Mouse (Mus musculus) MEL (cell line): ENCODE data around the gene Sh2b3. TPM values are rescaled to one million over a fixed set of nuclear protein-coding genes. Genes with fewer than 3 reads are reported as not detected.

Experiments
- DNase-seq: peaks from one replicate; pipeline ENCODE4 v3.0.0; 2011; ENCODE audit warnings: low read depth, low spot score
- H3K27ac ChIP-seq: 2 replicates; pipeline ENCODE4 v1.5.1; 2012; ENCODE audit warnings: low read depth, mild to moderate bottlenecking, control low read depth, low read length, moderate library complexity; ENCODE audit not compliant: control insufficient read depth
- H3K27me3 ChIP-seq, 2 experiments: fragments of 150-350 bp in 1 of 2; sonication (generic) in 1 of 2; 2 replicates each; pipeline ENCODE4 v1.6.1; 2012; ENCODE audit warnings: low read length in 2 of 2, mild to moderate bottlenecking in 2 of 2, improper control_type of control experiment in 1 of 2, moderate library complexity in 1 of 2; ENCODE audit not compliant: insufficient read depth in 2 of 2, control insufficient read depth in 1 of 2
- H3K36me3 ChIP-seq, 2 experiments: 2 replicates each; pipeline ENCODE4 v1.6.1; 2012 to 2014; ENCODE audit warnings: low read length in 2 of 2, improper control_type of control experiment in 1 of 2, inconsistent platforms in 1 of 2, mild to moderate bottlenecking in 1 of 2; ENCODE audit not compliant: insufficient read depth in 2 of 2, control insufficient read depth in 1 of 2
- H3K4me1 ChIP-seq, 2 experiments: fragments of 150-350 bp in 1 of 2; sonication (generic) in 1 of 2; 2 replicates each; pipeline ENCODE4 v1.6.1; 2012; ENCODE audit warnings: low read length in 2 of 2, improper control_type of control experiment in 1 of 2, mild to moderate bottlenecking in 1 of 2; ENCODE audit not compliant: insufficient read depth in 2 of 2, control insufficient read depth in 1 of 2
- H3K4me3 ChIP-seq, 2 experiments: fragments of 150-350 bp in 1 of 2; sonication (generic) in 1 of 2; 2 replicates each; pipeline ENCODE4 v1.5.1; 2012; ENCODE audit warnings: low read depth in 2 of 2, low read length in 2 of 2, mild to moderate bottlenecking in 2 of 2, moderate library complexity in 2 of 2, control low read depth in 1 of 2, improper control_type of control experiment in 1 of 2; ENCODE audit not compliant: control insufficient read depth in 1 of 2, insufficient read depth in 1 of 2
- H3K79me2 ChIP-seq: 2 replicates; pipeline ENCODE4 v1.6.1; 2012; ENCODE audit warnings: mild to moderate bottlenecking, low read length, moderate library complexity; ENCODE audit not compliant: control insufficient read depth, poor library complexity, insufficient read depth
- H3K9ac ChIP-seq: 2 replicates; pipeline ENCODE4 v1.6.1; 2012; ENCODE audit warnings: low read depth, mild to moderate bottlenecking, control low read depth, low read length, moderate library complexity; ENCODE audit not compliant: control insufficient read depth, poor library complexity, severe bottlenecking
- H3K9me3 ChIP-seq: fragments of 150-350 bp; sonication (generic); replicated peaks from 2 replicates; pipeline ENCODE4 v1.6.1; 2012; ENCODE audit warnings: mild to moderate bottlenecking, low read length, improper control_type of control experiment, moderate library complexity; ENCODE audit not compliant: insufficient read depth
- CHD2 ChIP-seq: IDR thresholded peaks from 2 replicates; pipeline ENCODE4 v1.6.1; 2011; ENCODE audit warnings: low read length, improper control_type of control experiment
- E2F4 ChIP-seq: IDR thresholded peaks from 2 replicates; pipeline ENCODE4 v1.6.1; 2011; ENCODE audit warnings: low read depth, low read length, improper control_type of control experiment, borderline replicate concordance
- ELF1 ChIP-seq: IDR thresholded peaks from 2 replicates; pipeline ENCODE4 v1.6.1; 2014; ENCODE audit warnings: low read depth, mild to moderate bottlenecking, inconsistent platforms, low read length, improper control_type of control experiment, moderate library complexity
- ETS1 ChIP-seq: IDR thresholded peaks from 2 replicates; pipeline ENCODE4 v1.6.1; 2012; ENCODE audit warnings: low read depth, mild to moderate bottlenecking, inconsistent platforms, low read length, improper control_type of control experiment, moderate library complexity
- GABPA ChIP-seq: IDR thresholded peaks from 2 replicates; pipeline ENCODE4 v1.6.1; 2012; ENCODE audit warnings: low read depth, mild to moderate bottlenecking, inconsistent platforms, low read length, improper control_type of control experiment, moderate library complexity
- GATA1 ChIP-seq: IDR thresholded peaks from 2 replicates; pipeline ENCODE4 v1.6.1; 2011; ENCODE audit warnings: low read depth, low read length, improper control_type of control experiment
- HCFC1 ChIP-seq: IDR thresholded peaks from 2 replicates; pipeline ENCODE4 v1.6.1; 2012; ENCODE audit warnings: low read depth, mild to moderate bottlenecking, inconsistent platforms, low read length, improper control_type of control experiment, moderate library complexity
- MAFK ChIP-seq: IDR thresholded peaks from 2 replicates; pipeline ENCODE4 v1.6.1; 2011; ENCODE audit warnings: low read depth, mild to moderate bottlenecking, low read length, improper control_type of control experiment, borderline replicate concordance
- MAZ ChIP-seq: IDR thresholded peaks from 2 replicates; pipeline ENCODE4 v1.6.1; 2012; ENCODE audit warnings: low read depth, mild to moderate bottlenecking, inconsistent platforms, low read length, improper control_type of control experiment
- MEF2A ChIP-seq: IDR thresholded peaks from 2 replicates; pipeline ENCODE4 v1.6.1; 2014; ENCODE audit warnings: low read depth, mild to moderate bottlenecking, inconsistent platforms, low read length, improper control_type of control experiment; ENCODE audit not compliant: poor library complexity, insufficient replicate concordance, severe bottlenecking; ENCODE audit errors: extremely low read depth
- MXI1 ChIP-seq: IDR thresholded peaks from 2 replicates; pipeline ENCODE4 v1.6.1; 2011; ENCODE audit warnings: mild to moderate bottlenecking, low read depth, low read length, improper control_type of control experiment
- MYB ChIP-seq: IDR thresholded peaks from 2 replicates; pipeline ENCODE4 v1.6.1; 2011; ENCODE audit warnings: mild to moderate bottlenecking, low read depth, low read length, improper control_type of control experiment
- POLR2AphosphoS5 ChIP-seq: IDR thresholded peaks from 2 replicates; pipeline ENCODE4 v1.6.1; 2012; ENCODE audit warnings: low read depth, borderline replicate concordance, mild to moderate bottlenecking, inconsistent platforms, low read length, moderate library complexity, mixed read lengths
- RAD21 ChIP-seq: IDR thresholded peaks from 2 replicates; pipeline ENCODE4 v1.6.1; 2011; ENCODE audit warnings: mild to moderate bottlenecking, low read depth, low read length, improper control_type of control experiment
- SIN3A ChIP-seq: IDR thresholded peaks from 2 replicates; pipeline ENCODE4 v1.6.1; 2012; ENCODE audit warnings: low read length, improper control_type of control experiment, inconsistent platforms
- SMC3 ChIP-seq: IDR thresholded peaks from 2 replicates; pipeline ENCODE4 v1.6.1; 2011; ENCODE audit warnings: low read depth, low read length, improper control_type of control experiment
- TAL1 ChIP-seq: IDR thresholded peaks from 2 replicates; pipeline ENCODE4 v1.6.1; 2012; ENCODE audit warnings: mild to moderate bottlenecking, inconsistent platforms, low read length, moderate library complexity, mixed read lengths
- TCF12 ChIP-seq: IDR thresholded peaks from 2 replicates; pipeline ENCODE4 v1.6.1; 2014; ENCODE audit warnings: low read depth, mild to moderate bottlenecking, inconsistent platforms, low read length, improper control_type of control experiment, moderate library complexity
- UBTF ChIP-seq: IDR thresholded peaks from 2 replicates; pipeline ENCODE4 v1.6.1; 2012; ENCODE audit warnings: low read depth, mild to moderate bottlenecking, inconsistent platforms, low read length, improper control_type of control experiment, moderate library complexity, borderline replicate concordance; ENCODE audit not compliant: insufficient read depth
- USF2 ChIP-seq, 2 experiments: IDR thresholded peaks; 2 replicates each; pipeline ENCODE4 v1.6.1; 2011 to 2012; ENCODE audit warnings: improper control_type of control experiment in 2 of 2, low read length in 2 of 2, borderline replicate concordance in 1 of 2, inconsistent platforms in 1 of 2, low read depth in 1 of 2, mild to moderate bottlenecking in 1 of 2; ENCODE audit not compliant: insufficient read depth in 1 of 2
- ZC3H11A ChIP-seq: IDR thresholded peaks from 2 replicates; pipeline ENCODE4 v1.6.1; 2012; ENCODE audit warnings: low read depth, mild to moderate bottlenecking, inconsistent platforms, low read length, improper control_type of control experiment
- ZKSCAN1 ChIP-seq: IDR thresholded peaks from 2 replicates; pipeline ENCODE4 v1.6.1; 2012; ENCODE audit warnings: low read depth, mild to moderate bottlenecking, inconsistent platforms, low read length, improper control_type of control experiment, moderate library complexity
- ZMIZ1 ChIP-seq: IDR thresholded peaks from 2 replicates; pipeline ENCODE4 v1.6.1; 2012; ENCODE audit warnings: low read depth, mild to moderate bottlenecking, inconsistent platforms, low read length, improper control_type of control experiment, moderate library complexity
- ZNF384 ChIP-seq: IDR thresholded peaks from 2 replicates; pipeline ENCODE4 v1.6.1; 2012; ENCODE audit warnings: low read depth, mild to moderate bottlenecking, inconsistent platforms, low read length, improper control_type of control experiment
- polyA plus RNA-seq, 2 experiments: library from polyadenylated mRNA; stranded (reverse) in 1 of 2; unstranded in 1 of 2; fragments of >175 nt in 1 of 2; fragments of >200 nt in 1 of 2; gene quantifications; 2 replicates each; pipeline versions ENCODE4 v1.2.1 to v1.2.4; 2012; ENCODE audit warnings: low replicate concordance in 2 of 2, low read depth in 1 of 2; ENCODE audit not compliant: insufficient read length in 2 of 2, insufficient read depth in 1 of 2, missing spikeins in 1 of 2
- total RNA-seq: library from RNA; depleted of rRNA; stranded (reverse); fragments of 300-350 nt; gene quantifications from 2 replicates; pipeline ENCODE4 v1.2.3, GENCODE M21; 2012

Gene Sh2b3
- total and polyA plus RNA-seq, 3 experiments: 14.0 to 43.2 TPM; not detected in 1

GRCm38 (mm10) chr5:121771611-121772010 lies 65.8 kb downstream of the Sh2b3 start:
- Histone ChIP-seq H3K27ac (no peak overlapping the region), H3K36me3 (peaks cover 0 to 21% of the 10 kb centered on the region in 2 experiments; a peak in 2 of 4 replicates), H3K9me3 (no peaks in the 10 kb centered on the region), H3K4me1 (no peaks in the 10 kb centered on the region), H3K79me2 (no peaks in the 10 kb centered on the region), H3K27me3 (no peaks in the 10 kb centered on the region), H3K9ac (no peak overlapping the region), H3K4me3 (no peak overlapping the region)
- peak; percentile 20 for DNase-seq
- TF ChIP-seq CHD2 (no peak), ZC3H11A (no peak), SMC3 (no peak), ELF1 (no peak), SIN3A (no peak), GATA1 (no peak), USF2 (IDR thresholded peaks at IDR 0.05; ENCODE audit: borderline replicate concordance in 1 of 2, insufficient read depth in 1 of 2, low read depth in 1 of 2, low read length in 2 of 2) (no peak), MXI1 (no peak), UBTF (no peak), MYB (no peak), ETS1 (no peak), GABPA (no peak), TAL1 (no peak)

GRCm38 (mm10) chr5:121769827-121770226 lies 67.6 kb downstream of the Sh2b3 start:
- Histone ChIP-seq H3K4me1 (no peaks in the 10 kb centered on the region), H3K9me3 (no peaks in the 10 kb centered on the region), H3K9ac (no peak overlapping the region), H3K27ac (no peak overlapping the region), H3K79me2 (no peaks in the 10 kb centered on the region), H3K36me3 (peaks cover 0 to 16% of the 10 kb centered on the region in 2 experiments; a peak in 2 of 4 replicates), H3K4me3 (no peak overlapping the region), H3K27me3 (no peaks in the 10 kb centered on the region)
- no peak for TF ChIP-seq MEF2A
- DNase-seq: no peak

GRCm38 (mm10) chr5:121767564-121767963 lies 69.9 kb downstream of the Sh2b3 start:
- Histone ChIP-seq H3K36me3 (peaks cover 0 to 7% of the 10 kb centered on the region in 2 experiments; a peak in 2 of 4 replicates), H3K4me3 (no peak overlapping the region), H3K4me1 (no peaks in the 10 kb centered on the region), H3K9ac (no peak overlapping the region), H3K27ac (no peak overlapping the region)
- TF ChIP-seq TAL1 (no peak), UBTF (no peak), ZMIZ1 (no peak), MAFK (no peak), CHD2 (no peak), ZKSCAN1 (no peak), E2F4 (no peak), ELF1 (no peak), RAD21 (no peak), HCFC1 (no peak), MAZ (no peak), GATA1 (no peak), TCF12 (no peak), MXI1 (no peak), ZNF384 (no peak), MYB (no peak), POLR2AphosphoS5 (no peak), SIN3A (no peak)
- TF ChIP-seq, all 39 proteins: peak for 0
- no peak for DNase-seq
- no peaks in the 10 kb centered on the region for H3K79me2 ChIP-seq
- H3K9me3 ChIP-seq: no peaks in the 10 kb centered on the region
- H3K27me3 ChIP-seq: no peaks in the 10 kb centered on the region
